Mouse (Mus musculus): Measurements from ENCODE around the gene Smchd1.

DNA sequence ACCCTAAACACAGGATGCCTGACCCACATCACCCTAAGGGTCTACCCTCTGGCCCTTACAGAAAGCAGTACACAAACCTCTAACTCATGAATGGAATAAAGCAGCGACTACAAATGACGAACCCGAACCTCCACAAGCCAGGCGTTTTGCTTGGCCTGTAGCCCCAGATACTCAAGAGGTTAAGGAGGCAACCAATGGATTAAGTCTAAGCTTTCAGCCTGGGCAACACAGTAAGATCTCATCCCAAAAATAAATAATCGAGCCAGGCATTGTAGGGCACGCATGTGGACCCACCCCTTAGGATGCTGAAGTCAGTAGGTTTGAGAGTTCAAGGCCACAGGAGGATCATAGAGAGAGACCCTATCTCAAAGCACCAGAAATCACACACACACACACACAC is 169.1 kb downstream of the Smchd1 start:
- TF ChIP-seq CTCF (IDR thresholded peaks at IDR 0.05; ENCODE audit: control insufficient read depth, insufficient read depth, low read length): no peak
- no peak for TF ChIP-seq POLR2A (IDR thresholded peaks at IDR 0.05; ENCODE audit: borderline replicate concordance, control insufficient read depth, low read depth, low read length)
